Mouse (Mus musculus) kidney, adult 2 months (tissue): ENCODE data around the gene Bcar1.
A peak's percentile ranks its signal among the peaks of the same experiment; 100 is the strongest.

ENCODE experiments used
- CTCF ChIP-seq: fragments of 200-500 bp; conservative IDR thresholded peaks from 2 replicates; pipeline ENCODE4 v1.5.1; 2011; ENCODE audit warnings: low read depth, mild to moderate bottlenecking, control low read depth, low read length, moderate library complexity, mixed read lengths; ENCODE audit not compliant: insufficient read depth, insufficient read length
- POLR2A ChIP-seq: fragments of 200-500 bp; IDR thresholded peaks from one replicate; pipeline ENCODE4 v1.6.1; 2011; ENCODE audit warnings: low read depth, low read length, control low read depth

DNA sequence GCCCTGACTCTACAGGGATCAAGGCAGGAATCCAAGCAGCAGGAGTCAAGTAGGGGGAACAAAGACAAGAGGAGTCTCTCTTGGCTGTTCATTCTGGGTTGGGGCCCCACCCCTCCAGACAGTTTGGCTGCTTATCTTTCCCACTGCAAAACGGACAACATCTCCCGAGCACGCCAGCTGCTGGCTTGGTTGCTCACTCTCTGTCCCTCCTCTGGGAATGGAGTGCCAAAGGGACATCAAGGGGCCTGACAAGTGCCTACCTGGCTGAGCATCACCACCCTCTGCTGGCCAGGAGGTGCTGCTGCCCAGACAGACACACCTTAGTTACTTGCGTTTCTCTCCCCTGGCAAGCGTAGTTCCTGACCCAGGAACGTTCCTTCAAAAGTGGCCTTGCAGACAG, 25.7 kb downstream of the Bcar1 start:
- TF ChIP-seq CTCF (peak; percentile 63), POLR2A (no peak)
